In the genomic region with DNA sequence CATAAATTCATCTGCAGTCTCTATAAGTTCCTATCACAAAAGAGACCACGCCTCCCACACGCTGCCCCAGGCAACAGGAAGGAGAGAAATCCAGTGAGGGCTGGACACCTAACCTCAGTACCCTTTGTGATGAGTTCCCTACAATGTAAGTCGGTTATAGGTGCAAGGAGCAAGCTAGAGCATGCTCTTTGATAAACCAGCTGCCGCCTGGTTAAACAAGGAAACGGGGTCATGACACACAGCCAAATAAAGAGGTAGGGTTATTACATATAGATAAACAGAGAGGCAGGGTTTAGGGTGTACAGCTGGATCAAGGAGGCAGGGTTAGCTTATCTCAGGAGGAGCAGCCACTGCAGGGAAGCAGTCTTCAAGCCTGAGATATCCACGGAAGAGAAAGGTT, we compare ENCODE assay signal across 19 mouse cellular contexts. TPM values are rescaled to one million over a fixed set of nuclear protein-coding genes. Genes with fewer than 3 reads are reported as not detected.
DNase-seq lines count a peak whose midpoint lies in the region; ATAC-seq and TF ChIP-seq lines count a peak whose summit lies in the region.
"Had no signal": no experiment of that assay in that cellular context is flagged by ENCODE, and none has a peak within 500 bp of the region (broad histone marks: within the 10 kb centered on the region; RNA-seq: fewer than 3 reads in every experiment).

No protein-coding gene starts in this region.

- no peak overlapping the region for H3K9ac ChIP-seq in intestine, embryonic 15.5 days
- H3K9ac ChIP-seq: forebrain, embryonic 12.5 days; heart, embryonic 13.5 days; lung, embryonic 15.5 days; midbrain, embryonic 12.5 days had no signal

- intact Hi-C loops in left cerebral cortex, adult 2 months (cut with DNase I): no loop called here

- peak; percentile 37 to 72 for DNase-seq in urinary bladder, adult 18-20 months (ENCODE audit: low spot score in 2 of 2)
- no peak for DNase-seq in urinary bladder, adult 2 months (ENCODE audit: low spot score)
- no peak for DNase-seq in MN1 (ENCODE audit: low spot score)
- no peak for DNase-seq in right cerebral cortex, postnatal 36 days (ENCODE audit: low spot score in 2 of 2)
- no peak for DNase-seq in left cerebral cortex, adult 2 months (ENCODE audit: extremely low spot score in 1 of 2, low spot score in 2 of 2)
- DNase-seq: adrenal gland, postnatal 25 days; cerebellum, adult 2 months; gastrocnemius, adult 2 months; kidney, postnatal 25 days had no signal

- H3K4me3 ChIP-seq in intestine, embryonic 15.5 days (replicated peaks): no peak overlapping the region
- no peak overlapping the region for H3K4me3 ChIP-seq in left cerebral cortex, adult 2 months
- H3K4me3 ChIP-seq: embryonic facial prominence, embryonic 10.5 days; forebrain, embryonic 12.5 days; gastrocnemius, adult 2 months; heart, embryonic 13.5 days; lung, embryonic 15.5 days; midbrain, embryonic 12.5 days had no signal

- H3K36me3 ChIP-seq in intestine, embryonic 15.5 days: no peaks in the 10 kb centered on the region
- H3K36me3 ChIP-seq: embryonic facial prominence, embryonic 10.5 days; forebrain, embryonic 12.5 days; heart, embryonic 13.5 days; lung, embryonic 15.5 days; midbrain, embryonic 12.5 days had no signal

- no peaks in the 10 kb centered on the region for H3K9me3 ChIP-seq in intestine, embryonic 15.5 days
- H3K9me3 ChIP-seq: embryonic facial prominence, embryonic 10.5 days; forebrain, embryonic 12.5 days; heart, embryonic 13.5 days; lung, embryonic 15.5 days; midbrain, embryonic 12.5 days had no signal

- WGBS in intestine, embryonic 15.5 days: 25% methylated on average over 6 of the region's 6 CpGs

- TF ChIP-seq CTCF in left cerebral cortex, adult 2 months (IDR thresholded peaks at IDR 0.05): no peak

- no peak overlapping the region for H3K4me2 ChIP-seq in intestine, embryonic 15.5 days (replicated peaks)
- H3K4me2 ChIP-seq: forebrain, embryonic 12.5 days; heart, embryonic 13.5 days; lung, embryonic 15.5 days; midbrain, embryonic 12.5 days had no signal

- H3K27me3 ChIP-seq in intestine, embryonic 15.5 days (replicated peaks): no peaks in the 10 kb centered on the region
- H3K27me3 ChIP-seq: forebrain, embryonic 12.5 days; heart, embryonic 13.5 days; lung, embryonic 15.5 days; midbrain, embryonic 12.5 days; Patski had no signal

- ATAC-seq in intestine, embryonic 15.5 days: peak; percentile 88
- ATAC-seq in megakaryocyte, adult 5-6 weeks (ENCODE audit: poor library complexity, severe bottlenecking): 0 out of 2 replicates have a peak, but pooled peaks have one; percentile 17
- ATAC-seq: hindbrain, embryonic 16.5 days; Patski had no signal

- H3K4me1 ChIP-seq in intestine, embryonic 15.5 days (replicated peaks): 0 out of 2 replicates have a peak, but pooled peaks cover 2% of the 10 kb centered on the region
- H3K4me1 ChIP-seq: embryonic facial prominence, embryonic 10.5 days; forebrain, embryonic 12.5 days; lung, embryonic 15.5 days; midbrain, embryonic 12.5 days had no signal

- peak overlapping the region; percentile 20; the same call in 1 of the 2 replicates for H3K27ac ChIP-seq in intestine, embryonic 15.5 days
- no peak overlapping the region for H3K27ac ChIP-seq in left cerebral cortex, adult 2 months
- H3K27ac ChIP-seq: embryonic facial prominence, embryonic 10.5 days; forebrain, embryonic 12.5 days; gastrocnemius, adult 2 months; heart, embryonic 13.5 days; lung, embryonic 15.5 days; midbrain, embryonic 12.5 days had no signal

RNA-seq across cellular contexts. Expression of a gene that starts 22.7 kb away (rescaled TPM):
- polyA plus RNA-seq in urinary bladder, adult 2 months (2012; rRNA removed): 0.12 and 0.29 TPM in 2 replicates
- polyA plus RNA-seq in intestine, embryonic 15.5 days (2015; fragmentation: Nextera tagmentation; extraction: Ambion mirVana): not detected in 2 replicates
- not detected in 2 replicates for total RNA-seq in megakaryocyte, adult 5-6 weeks (2015)
- total RNA-seq in megakaryocyte, adult 5-6 weeks (2017): not detected in 2 replicates
- not detected for total RNA-seq in left cerebral cortex, adult 2 months (2021)
- total RNA-seq: adrenal gland, postnatal 25 days; gastrocnemius, adult 2 months; left cerebral cortex, postnatal 36 days had no signal
- polyA plus RNA-seq: cerebellum, adult 2 months; embryonic facial prominence, embryonic 10.5 days; forebrain, embryonic 12.5 days; heart, embryonic 13.5 days; hindbrain, embryonic 16.5 days; lung, embryonic 15.5 days; midbrain, embryonic 12.5 days; Patski had no signal

RNA-seq across cellular contexts. Expression of a gene that starts 32.3 kb away (rescaled TPM):
- polyA plus RNA-seq in urinary bladder, adult 2 months (2012; rRNA removed): 21.6 and 24.7 TPM in 2 replicates
- 37.3 and 38.7 TPM in 2 replicates for polyA plus RNA-seq in intestine, embryonic 15.5 days (2015; fragmentation: Nextera tagmentation; extraction: Ambion mirVana)
- total RNA-seq in megakaryocyte, adult 5-6 weeks (2015): 20.6 and 24.1 TPM in 2 replicates
- 16.1 and 18.6 TPM in 2 replicates for total RNA-seq in megakaryocyte, adult 5-6 weeks (2017)
- 10 to 100 TPM; 25.8 to 28.6 TPM for total RNA-seq in left cerebral cortex, adult 2 months (2021)

RNA-seq across cellular contexts. Expression of a gene that starts 33.2 kb away (rescaled TPM):
- polyA plus RNA-seq in urinary bladder, adult 2 months (2012; rRNA removed): 24.4 and 28.6 TPM in 2 replicates
- polyA plus RNA-seq in intestine, embryonic 15.5 days (2015; fragmentation: Nextera tagmentation; extraction: Ambion mirVana): 35.0 and 38.7 TPM in 2 replicates
- 7.1 and 9.5 TPM in 2 replicates for total RNA-seq in megakaryocyte, adult 5-6 weeks (2015)
- 7.1 and 10.2 TPM in 2 replicates for total RNA-seq in megakaryocyte, adult 5-6 weeks (2017)
- total RNA-seq in left cerebral cortex, adult 2 months (2021): 10 to 100 TPM; 70.5 to 71.0 TPM

Comparison
In these comparisons a context has a peak if more than half of its experiments do, and no peak if none do; other contexts are left out.
1. DNase-seq: peak in urinary bladder, adult 18-20 months (2 of 2); none in urinary bladder, adult 2 months (single experiment), MN1 (single experiment), right cerebral cortex, postnatal 36 days (0 of 2) and left cerebral cortex, adult 2 months (0 of 2).
2. RNA of a gene that starts 33.2 kb away (total RNA-seq): 70.5 to 71.0 TPM in left cerebral cortex, adult 2 months; 7.1 to 10.2 TPM in megakaryocyte, adult 5-6 weeks; every median in the first group is over 4 times any median in the second.